Mouse (Mus musculus) liver, adult 2 months (tissue): ENCODE results near the gene Edc4. TPM values are rescaled to one million over a fixed set of nuclear protein-coding genes. Genes with fewer than 3 reads are reported as not detected.

Experiments used
- DNase-seq: peaks from one replicate; pipeline ENCODE4 v3.0.0-alpha.2; 2011; ENCODE audit warnings: low read depth, low spot score; ENCODE audit errors: extremely low read depth
- H3K27ac ChIP-seq: fragments of 200-500 bp; replicated peaks from 2 replicates; pipeline ENCODE4 v1.5.1; 2012; ENCODE audit warnings: low read depth, mild to moderate bottlenecking, control low read depth, inconsistent platforms, low read length; ENCODE audit not compliant: insufficient read depth
- H3K27me3 ChIP-seq: fragments of 200-500 bp; 2 replicates; pipeline ENCODE4 v1.6.1; 2012; ENCODE audit warnings: mild to moderate bottlenecking, moderate library complexity, low read length, inconsistent platforms; ENCODE audit not compliant: control insufficient read depth, insufficient read depth
- H3K36me3 ChIP-seq: fragments of 200-500 bp; 2 replicates; pipeline ENCODE4 v1.6.1; 2012; ENCODE audit warnings: low read length, inconsistent platforms; ENCODE audit not compliant: control insufficient read depth, insufficient read depth
- H3K4me1 ChIP-seq: fragments of 200-500 bp; 2 replicates; pipeline ENCODE4 v1.6.1; 2011; ENCODE audit warnings: low read length; ENCODE audit not compliant: control insufficient read depth, insufficient read depth
- H3K4me3 ChIP-seq: fragments of 200-500 bp; 2 replicates; pipeline ENCODE4 v1.5.1; 2011; ENCODE audit warnings: low read depth, mild to moderate bottlenecking, control low read depth, low read length, moderate library complexity; ENCODE audit not compliant: insufficient read depth
- H3K79me2 ChIP-seq: fragments of 200-500 bp; 2 replicates; pipeline ENCODE4 v1.6.1; 2012; ENCODE audit warnings: inconsistent platforms, mild to moderate bottlenecking, low read length, moderate library complexity; ENCODE audit not compliant: control insufficient read depth, insufficient read depth
- H3K9ac ChIP-seq: fragments of 200-500 bp; 2 replicates; pipeline ENCODE4 v1.6.1; 2012; ENCODE audit warnings: low read depth, mild to moderate bottlenecking, control low read depth, inconsistent platforms, low read length
- CTCF ChIP-seq: fragments of 200-500 bp; IDR thresholded peaks from 2 replicates; pipeline ENCODE4 v1.5.1; 2011; ENCODE audit warnings: low read depth, low read length, control low read depth
- POLR2A ChIP-seq: fragments of 200-500 bp; IDR thresholded peaks from 2 replicates; pipeline ENCODE4 v1.6.1; 2011; ENCODE audit warnings: low read length, control low read depth; ENCODE audit not compliant: insufficient read depth; ENCODE audit errors: extremely low read depth
- WGBS: fragments of 180-500 bp; shearing (Covaris S2); methylation state at CpG from one replicate; pipeline ENCODE4 v1.1.7; 2018; 5-methylcytosine and 5-hydroxymethylcytosine counted together
- polyA plus RNA-seq: library from polyadenylated mRNA; depleted of rRNA; stranded (reverse); fragments of >200 nt; gene quantifications from 2 replicates; pipeline ENCODE4 v1.2.3, GENCODE M21; 2012
- total RNA-seq: library from RNA; depleted of rRNA; stranded (reverse); fragments of >200 nt; gene quantifications from 2 replicates; pipeline ENCODE4 v1.2.3, GENCODE M21; 2014

Edc4 gene
- total and polyA plus RNA-seq, 2 experiments = 7.5 to 32.0 TPM

DNA sequence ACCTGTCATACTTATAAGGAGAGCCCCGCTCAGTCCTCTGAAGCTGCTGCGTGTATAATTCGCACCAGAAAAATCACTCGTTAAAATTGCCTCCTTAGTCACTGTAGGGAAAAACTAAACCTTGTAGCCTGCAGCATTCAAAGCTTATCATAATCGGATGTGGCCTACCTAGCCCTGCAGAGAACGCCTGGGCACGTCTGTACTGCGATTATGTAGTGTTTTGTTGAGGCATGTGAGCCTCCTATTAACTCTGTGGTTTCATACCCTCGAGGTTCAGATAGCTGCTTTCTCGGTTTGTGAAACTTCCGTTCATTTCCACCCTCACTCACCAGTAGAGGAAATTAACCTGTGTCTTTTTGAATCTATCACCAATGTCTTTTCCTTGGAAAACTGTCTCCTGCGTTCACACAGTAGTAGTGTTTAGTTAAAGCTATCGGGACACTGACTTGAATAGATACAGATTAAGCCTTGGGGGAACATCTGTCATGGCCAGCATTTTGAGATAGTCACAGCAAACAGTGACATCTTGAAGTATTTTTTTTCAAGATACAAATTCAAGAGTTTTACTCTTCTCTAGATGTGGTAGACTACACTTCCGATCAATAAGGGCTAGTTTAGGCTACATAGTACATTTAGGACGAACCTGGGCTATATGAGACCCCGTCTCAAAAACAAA, 20.4 kb downstream of the Edc4 start:
- Histone ChIP-seq H3K27ac (peak overlapping the region; percentile 97), H3K4me3 (peak overlapping the region; percentile 93), H3K79me2 (peaks cover 25% of the 10 kb centered on the region; the same call in 1 of the 2 replicates), H3K9ac (peak overlapping the region; percentile 97), H3K4me1 (peaks cover 5% of the 10 kb centered on the region), H3K27me3 (no peaks in the 10 kb centered on the region), H3K36me3 (no peaks in the 10 kb centered on the region)
- WGBS = 10% methylated on average over 16 of the region's 16 CpGs
- DNase-seq = no peak
- no peak for TF ChIP-seq POLR2A
- no peak for TF ChIP-seq CTCF

DNA sequence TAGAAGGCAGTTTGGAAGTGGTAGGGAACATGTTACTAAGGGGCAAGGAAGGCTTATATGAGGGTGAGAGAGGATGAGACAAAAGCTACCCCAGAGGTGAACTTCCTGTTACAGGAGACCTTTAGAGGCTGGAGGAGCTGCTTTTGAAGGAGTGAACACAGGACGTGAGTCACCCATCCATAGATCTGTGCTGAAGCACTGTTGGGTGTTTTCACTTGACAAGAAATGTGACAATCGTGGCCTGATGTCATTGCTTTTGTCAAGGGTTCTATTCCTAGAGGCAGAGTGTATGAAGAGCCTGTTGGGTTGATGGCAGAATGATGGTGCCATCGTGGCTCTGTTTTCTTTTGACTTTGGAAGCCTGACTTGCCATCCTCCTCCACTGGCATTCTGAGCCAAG, 38.7 kb downstream of the Edc4 start:
- DNase-seq = no peak
- 80% methylated on average over 3 of the region's 3 CpGs for WGBS
- no peak overlapping the region for H3K9ac ChIP-seq
- 0 out of 2 replicates have a peak, but pooled peaks cover 2% of the 10 kb centered on the region for H3K4me1 ChIP-seq
- no peaks in the 10 kb centered on the region for H3K27me3 ChIP-seq
- peaks cover 14% of the 10 kb centered on the region for H3K36me3 ChIP-seq
- no peak overlapping the region for H3K27ac ChIP-seq
- H3K79me2 ChIP-seq = peaks cover 14% of the 10 kb centered on the region; the same call in 1 of the 2 replicates
- no peak overlapping the region for H3K4me3 ChIP-seq
- no peak for TF ChIP-seq POLR2A
- TF ChIP-seq CTCF = no peak

DNA sequence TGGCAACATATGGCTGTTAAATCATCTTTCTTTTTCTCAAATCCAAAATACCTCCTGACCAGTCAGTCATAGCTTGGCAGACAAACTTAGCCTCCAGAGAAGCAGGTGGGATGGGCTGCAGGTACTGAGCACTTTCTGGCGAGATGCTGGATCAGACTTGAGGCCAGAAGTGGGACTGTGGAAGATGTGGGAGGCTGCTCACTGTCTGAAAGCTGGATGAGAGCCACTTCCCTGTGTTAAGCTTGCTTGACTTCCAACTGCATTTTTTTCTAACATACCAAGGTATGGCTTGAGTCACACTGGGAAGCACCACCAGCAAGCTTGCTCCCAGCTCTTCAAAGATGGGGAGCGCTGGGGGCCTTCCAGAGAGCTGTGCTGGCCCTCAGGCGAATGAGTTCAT, 44.4 kb downstream of the Edc4 start:
- H3K4me1 ChIP-seq = 0 out of 2 replicates have a peak, but pooled peaks cover 2% of the 10 kb centered on the region
- TF ChIP-seq CTCF = no peak
- TF ChIP-seq POLR2A = no peak
- WGBS = 67% methylated on average over 3 of the region's 3 CpGs
- no peak overlapping the region for H3K27ac ChIP-seq
- peaks cover 4% of the 10 kb centered on the region; the same call in 1 of the 2 replicates for H3K79me2 ChIP-seq
- no peak overlapping the region for H3K4me3 ChIP-seq
- H3K36me3 ChIP-seq = 0 out of 2 replicates have a peak, but pooled peaks cover 1% of the 10 kb centered on the region
- DNase-seq = no peak
- H3K27me3 ChIP-seq = no peaks in the 10 kb centered on the region
- no peak overlapping the region for H3K9ac ChIP-seq

DNA sequence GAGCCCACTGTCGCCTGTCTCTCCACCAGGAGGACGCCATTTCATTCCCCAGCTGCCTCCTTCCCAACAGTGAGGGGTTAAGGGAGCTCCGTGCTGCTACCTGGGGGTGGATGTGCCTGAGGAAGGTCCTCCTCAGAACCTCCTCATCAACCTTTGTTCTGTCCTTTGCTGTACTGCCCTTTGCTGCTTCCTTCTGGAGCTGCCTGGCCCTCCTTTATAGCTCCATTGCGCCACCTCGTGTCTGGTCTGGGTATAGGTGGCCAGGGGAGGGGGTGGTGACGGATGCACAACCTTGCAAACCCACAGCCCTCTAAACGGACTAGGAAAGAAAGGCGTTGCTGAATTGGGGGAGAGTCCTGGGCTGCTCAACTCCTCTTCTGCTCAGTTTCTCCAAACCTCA, 49.9 kb downstream of the Edc4 start:
- TF ChIP-seq POLR2A (no peak), CTCF (peak; percentile 98)
- 34% methylated on average over 8 of the region's 8 CpGs for WGBS
- Histone ChIP-seq H3K9ac (no peak overlapping the region), H3K79me2 (no peaks in the 10 kb centered on the region), H3K27me3 (no peaks in the 10 kb centered on the region), H3K4me1 (no peaks in the 10 kb centered on the region), H3K4me3 (no peak overlapping the region), H3K27ac (no peak overlapping the region), H3K36me3 (no peaks in the 10 kb centered on the region; the same call in 1 of the 2 replicates)
- DNase-seq = no peak

DNA sequence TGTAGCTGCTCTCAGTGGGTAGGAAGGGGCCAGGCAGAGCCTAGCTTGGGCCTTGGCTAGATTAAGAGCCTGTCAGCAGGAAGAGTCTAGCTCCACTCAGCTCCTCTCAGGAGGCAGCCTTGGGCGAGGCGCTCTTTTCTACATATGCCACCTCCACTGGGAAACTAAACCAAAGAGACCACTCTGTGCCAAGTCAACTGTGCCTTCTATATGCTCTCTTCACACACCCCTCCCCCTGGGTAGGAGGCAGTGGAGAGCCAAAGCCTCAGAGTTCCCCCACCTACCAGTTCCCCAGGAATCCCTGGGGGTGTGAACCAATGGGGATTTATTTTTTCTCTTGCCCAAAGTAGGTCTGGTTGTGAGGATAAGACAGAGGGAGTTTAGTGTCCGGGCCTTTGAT, 50.6 kb downstream of the Edc4 start:
- H3K4me1 ChIP-seq = no peaks in the 10 kb centered on the region
- TF ChIP-seq POLR2A = no peak
- no peak for TF ChIP-seq CTCF
- WGBS = 97% methylated on average over 3 of the region's 3 CpGs
- no peak overlapping the region for H3K27ac ChIP-seq
- H3K79me2 ChIP-seq = no peaks in the 10 kb centered on the region
- DNase-seq = no peak
- H3K27me3 ChIP-seq = no peaks in the 10 kb centered on the region
- H3K4me3 ChIP-seq = no peak overlapping the region
- H3K36me3 ChIP-seq = no peaks in the 10 kb centered on the region; the same call in 1 of the 2 replicates
- H3K9ac ChIP-seq = no peak overlapping the region

DNA sequence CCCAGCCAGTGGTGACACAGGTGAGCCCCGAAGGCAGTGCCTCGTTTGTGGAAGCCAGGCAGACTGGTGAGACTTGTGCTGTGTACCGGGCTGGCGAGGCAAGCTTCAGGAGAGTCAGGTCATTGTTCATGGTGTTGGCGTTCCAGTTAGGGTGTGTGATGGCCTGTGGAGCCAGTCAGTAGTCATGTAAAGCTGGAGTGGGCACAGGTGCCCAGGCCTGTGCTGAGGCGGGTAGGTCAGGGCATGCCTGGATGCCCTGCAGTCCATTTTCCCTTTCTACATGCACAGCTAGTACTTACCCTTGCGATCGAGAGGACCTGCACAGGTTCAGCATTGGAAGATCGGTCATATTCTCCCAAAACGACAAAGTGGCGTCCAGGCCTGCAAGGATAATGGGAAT, 51.8 kb downstream of the Edc4 start:
- Histone ChIP-seq H3K9ac (no peak overlapping the region), H3K4me1 (peaks cover 3% of the 10 kb centered on the region; the same call in 1 of the 2 replicates), H3K4me3 (no peak overlapping the region), H3K36me3 (no peaks in the 10 kb centered on the region; the same call in 1 of the 2 replicates), H3K27me3 (no peaks in the 10 kb centered on the region), H3K79me2 (no peaks in the 10 kb centered on the region), H3K27ac (no peak overlapping the region)
- 93% methylated on average over 11 of the region's 11 CpGs for WGBS
- TF ChIP-seq POLR2A (no peak), CTCF (no peak)
- DNase-seq = no peak
